Mouse (Mus musculus) embryo, embryonic 10 days (tissue): Measurements from ENCODE around the gene Irs2.

Experiments used
- DNase-seq: peaks from one replicate; pipeline ENCODE4 v3.0.0-alpha.2; 2015; ENCODE audit warnings: low spot score

The Irs2 gene

DNA sequence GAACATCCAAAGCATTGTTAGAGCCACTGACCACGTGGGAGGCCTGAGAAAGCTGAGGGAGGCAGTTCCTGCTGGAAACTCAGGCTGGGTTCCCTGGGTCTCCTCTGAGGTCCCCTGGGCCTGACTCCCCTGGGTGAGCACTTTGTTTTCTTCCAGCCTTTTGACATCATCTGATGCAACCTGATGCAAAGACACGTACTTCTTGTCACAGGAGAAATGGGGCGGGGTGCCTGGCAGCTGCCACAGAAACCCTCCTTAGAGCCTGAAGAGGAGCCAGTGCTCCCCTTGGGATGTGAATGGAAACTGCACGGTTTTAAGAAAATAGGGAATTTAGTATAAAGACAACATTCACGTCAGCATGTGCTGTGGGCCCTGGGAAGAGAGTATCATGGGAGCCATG is 55.6 kb downstream of the Irs2 start:
- no peak for DNase-seq

- no peak for DNase-seq
Measured at GRCm38 (mm10) chr8:10952235-10952634, 56.0 kb downstream of the Irs2 start.

DNA sequence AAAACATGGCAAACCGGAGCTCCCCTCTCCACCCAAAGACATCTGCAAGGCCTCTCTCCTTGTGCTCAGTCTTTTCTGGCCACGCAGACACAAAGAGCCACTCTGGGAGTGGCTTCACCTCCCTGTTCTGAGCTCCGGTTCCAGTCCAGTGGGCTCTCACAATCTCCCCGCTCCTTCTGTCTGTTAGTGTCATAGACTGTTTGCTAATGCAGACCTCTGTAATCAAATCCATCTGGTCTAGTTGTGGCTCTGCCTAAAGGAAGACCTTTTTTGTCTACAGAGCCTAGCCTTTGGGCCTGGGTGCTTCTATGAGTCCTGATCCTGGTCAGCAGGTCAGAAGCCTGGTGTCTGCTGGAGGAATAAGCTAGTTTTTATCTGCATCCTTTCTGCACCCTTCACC is 56.7 kb downstream of the Irs2 start:
- no peak for DNase-seq

DNA sequence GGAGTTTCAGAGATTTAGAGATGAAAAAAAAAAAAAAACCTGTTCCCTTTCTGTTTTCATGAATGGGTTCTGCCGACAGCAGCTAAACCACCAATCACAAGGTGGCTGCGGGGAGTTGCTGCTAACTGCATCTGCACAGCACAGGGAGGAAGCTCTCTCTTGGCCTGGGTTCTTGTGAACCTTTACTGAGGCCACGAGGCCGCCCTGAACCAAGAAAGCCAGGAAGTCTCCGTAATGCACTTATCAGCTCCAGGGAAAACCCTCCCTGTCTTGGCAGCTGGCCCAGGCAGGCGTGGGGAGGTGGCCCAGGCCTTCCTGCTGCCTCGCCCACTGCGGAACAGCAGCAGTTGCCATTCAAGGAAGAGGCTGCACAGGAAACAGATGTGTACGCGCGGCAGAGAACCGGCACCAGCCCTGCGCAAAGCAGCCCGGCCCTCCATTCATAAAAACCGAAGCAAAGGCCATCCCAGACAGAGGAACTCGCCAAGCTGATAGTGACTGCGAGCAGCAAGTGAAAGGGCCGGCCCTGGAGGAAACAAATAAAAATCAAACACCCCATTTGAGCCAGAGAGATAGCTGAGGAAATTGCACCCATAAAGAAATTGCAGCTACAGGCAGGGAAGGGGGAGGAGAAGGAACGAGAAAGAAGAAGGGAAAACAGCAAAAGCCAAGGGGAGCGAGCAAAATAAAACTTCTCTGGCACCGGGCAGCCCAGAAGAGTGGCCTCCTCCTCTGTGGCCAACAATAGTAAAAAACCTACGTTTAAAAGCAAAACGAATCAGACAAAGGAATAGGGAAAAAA is 62.1 kb downstream of the Irs2 start:
- peak; percentile 81 for DNase-seq

DNA sequence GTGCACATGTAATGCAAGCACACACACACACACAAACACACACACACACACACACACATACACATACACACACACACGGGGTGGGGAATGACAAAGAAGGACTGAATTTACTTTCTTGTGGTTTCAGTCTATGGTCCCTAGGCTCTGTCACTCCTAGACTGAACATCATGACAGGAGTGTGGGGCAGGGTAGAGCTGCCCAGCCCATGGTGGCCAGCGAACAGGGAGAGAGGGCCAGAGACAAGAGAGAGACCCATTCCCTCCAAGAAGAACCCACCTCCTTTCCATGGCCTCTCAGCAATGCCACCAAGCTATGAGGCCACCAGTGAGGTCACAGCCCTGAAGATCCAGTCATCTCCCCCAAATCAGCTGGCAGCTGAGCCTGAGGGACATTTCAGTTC is 62.8 kb downstream of the Irs2 start:
- no peak for DNase-seq

- no peak for DNase-seq
Measured at GRCm38 (mm10) chr8:10943314-10944060, 64.8 kb downstream of the Irs2 start.

DNA sequence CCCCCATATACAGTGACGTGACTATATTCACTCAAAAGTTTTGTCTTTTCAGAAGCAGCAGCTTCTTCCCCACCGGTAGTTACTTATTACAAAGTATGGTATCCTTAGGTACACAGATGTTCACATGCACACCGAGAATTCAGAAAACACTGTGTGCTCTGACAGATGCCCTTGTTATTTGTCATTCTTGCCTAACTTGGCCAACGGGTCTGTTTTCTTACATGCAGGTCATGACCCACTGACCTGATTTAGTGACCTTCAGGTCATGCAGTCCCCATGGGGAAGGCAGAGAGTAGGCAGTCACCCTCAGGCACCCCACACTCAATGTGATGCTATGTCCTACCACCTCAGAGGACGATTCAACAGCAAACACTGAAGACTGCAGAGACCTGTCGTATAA is 68.4 kb downstream of the Irs2 start:
- DNase-seq, result peak; percentile 76

- DNase-seq, result peak; percentile 53
Measured at GRCm38 (mm10) chr8:10939210-10939782, 69.0 kb downstream of the Irs2 start.

DNA sequence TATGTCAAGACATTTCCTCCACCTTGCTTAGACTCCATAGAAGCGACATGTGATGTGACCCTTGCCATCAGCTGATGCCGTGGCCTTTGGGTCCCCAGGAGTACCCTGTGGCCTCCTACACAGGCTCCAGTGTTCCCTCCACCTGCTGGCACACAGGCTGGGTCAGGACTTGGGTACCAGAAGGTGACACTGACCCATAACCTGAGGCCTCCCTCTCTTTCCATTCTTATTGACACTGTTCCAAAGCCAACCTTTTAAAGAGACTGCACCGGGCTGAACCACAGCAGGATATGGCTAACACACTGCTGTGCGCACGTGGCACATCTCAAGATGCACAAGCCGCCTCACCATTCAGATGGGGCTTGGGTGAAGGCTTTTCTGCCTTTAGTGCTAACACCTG is 70.0 kb downstream of the Irs2 start:
- DNase-seq, result no peak

- DNase-seq, result no peak
Measured at GRCm38 (mm10) chr8:10936646-10937045, 71.6 kb downstream of the Irs2 start.

DNA sequence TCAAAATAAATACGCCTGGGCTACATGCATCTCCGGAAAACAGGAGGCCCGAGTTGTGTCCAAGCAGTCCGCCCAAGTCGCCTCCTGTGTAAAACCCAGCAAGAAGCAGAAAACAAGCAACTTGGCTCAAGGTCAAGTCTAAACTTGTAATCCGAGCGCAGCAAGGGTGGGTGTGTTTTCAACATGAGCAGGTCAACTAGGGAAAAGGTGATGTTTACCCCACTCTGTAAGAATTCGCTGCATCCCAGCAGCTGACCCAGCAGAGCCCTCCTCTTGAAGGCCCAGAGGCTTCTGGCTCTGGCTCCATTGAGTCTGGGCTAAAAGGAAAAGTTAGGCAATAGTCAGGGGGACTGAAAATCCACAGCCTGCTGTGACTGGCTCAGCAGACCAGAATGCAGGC is 73.0 kb downstream of the Irs2 start:
- no peak for DNase-seq
